Mouse (Mus musculus): ENCODE measurements around the gene Tgfbr2. TPM values are rescaled to one million over a fixed set of nuclear protein-coding genes. Genes with fewer than 3 reads are reported as not detected.

Gene Tgfbr2
- polyA plus RNA-seq, 1 experiment from 2014 or later, result 20.2 TPM

DNA sequence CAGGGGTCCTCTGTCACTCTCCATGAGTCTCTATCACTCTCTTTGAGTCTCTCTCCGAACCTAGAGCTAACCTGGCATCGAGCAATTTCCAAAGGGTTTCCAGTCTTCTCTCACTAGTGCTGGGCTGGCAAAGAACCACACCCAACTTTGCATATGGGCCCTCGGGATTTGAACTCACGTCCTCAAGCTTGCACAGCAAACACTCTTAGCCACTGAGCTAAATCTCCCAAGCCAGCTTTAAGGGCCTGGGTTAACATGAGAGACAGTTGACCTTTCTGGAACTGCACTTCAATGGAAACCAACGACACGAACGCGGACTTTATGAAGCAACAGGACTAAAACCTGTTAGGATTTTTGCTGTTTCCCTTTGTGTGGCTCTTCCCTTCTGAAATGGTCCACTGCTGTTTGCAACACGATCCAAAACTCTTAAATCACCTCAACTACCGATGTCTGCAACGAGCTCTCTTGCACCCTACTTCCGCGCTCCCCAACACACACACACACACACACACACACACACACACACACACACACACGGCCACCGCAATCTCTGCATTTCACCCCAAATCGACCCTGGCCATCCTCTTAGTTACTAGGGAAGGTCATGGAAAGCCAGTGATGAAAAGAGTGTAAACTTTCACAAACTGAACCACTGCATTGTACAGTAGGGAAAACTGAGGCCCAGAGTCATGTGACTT is 1.5 kb downstream of the Tgfbr2 start:
- peak overlapping the region; percentile 89 for H3K9ac ChIP-seq
- H3K4me3 ChIP-seq, result peak overlapping the region; percentile 75
- H3K4me1 ChIP-seq (replicated peaks), result peaks cover 27% of the 10 kb centered on the region
- H3K9me3 ChIP-seq (replicated peaks), result no peaks in the 10 kb centered on the region
- no peaks in the 10 kb centered on the region for H3K27me3 ChIP-seq
- ATAC-seq (replicated peaks; ENCODE audit: insufficient number of reproducible peaks, insufficient read depth, low FRiP score, low read depth), result no peak
- WGBS, result 74% methylated on average over 16 of the region's 16 CpGs
- H3K27ac ChIP-seq, result peak overlapping the region; percentile 90
- H3K4me2 ChIP-seq, result peak overlapping the region; percentile 76
- H3K36me3 ChIP-seq, result no peaks in the 10 kb centered on the region

DNA sequence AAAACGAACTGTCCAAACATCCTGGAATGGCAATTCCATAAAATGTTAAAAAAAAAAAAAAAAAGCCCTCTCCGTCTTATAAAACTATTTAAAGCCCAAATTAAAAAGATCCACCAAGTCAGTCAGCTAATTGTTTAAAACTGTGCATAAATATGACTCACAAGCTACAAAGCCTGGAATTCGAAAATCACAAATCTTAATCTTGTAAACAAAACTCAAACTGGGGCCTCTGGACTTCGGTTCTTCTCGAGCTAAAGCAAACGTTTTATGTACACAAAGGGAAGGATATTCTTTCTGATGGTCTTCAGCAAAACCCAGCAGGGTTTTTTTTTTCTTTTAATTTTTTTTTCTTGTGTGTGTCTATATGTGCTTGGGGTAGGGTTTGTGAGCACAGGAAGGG is 2.1 kb downstream of the Tgfbr2 start:
- Histone ChIP-seq H3K9me3 (replicated peaks) (no peaks in the 10 kb centered on the region), H3K4me3 (peak overlapping the region; percentile 75), H3K36me3 (no peaks in the 10 kb centered on the region), H3K4me1 (replicated peaks) (peaks cover 27% of the 10 kb centered on the region), H3K4me2 (peak overlapping the region; percentile 76), H3K27me3 (no peaks in the 10 kb centered on the region), H3K27ac (peak overlapping the region; percentile 28; the same call in 1 of the 2 replicates), H3K9ac (no peak overlapping the region)
- no peak for ATAC-seq (replicated peaks; ENCODE audit: insufficient number of reproducible peaks, insufficient read depth, low FRiP score, low read depth)
- WGBS, result 74% methylated on average over 6 of the region's 6 CpGs

DNA sequence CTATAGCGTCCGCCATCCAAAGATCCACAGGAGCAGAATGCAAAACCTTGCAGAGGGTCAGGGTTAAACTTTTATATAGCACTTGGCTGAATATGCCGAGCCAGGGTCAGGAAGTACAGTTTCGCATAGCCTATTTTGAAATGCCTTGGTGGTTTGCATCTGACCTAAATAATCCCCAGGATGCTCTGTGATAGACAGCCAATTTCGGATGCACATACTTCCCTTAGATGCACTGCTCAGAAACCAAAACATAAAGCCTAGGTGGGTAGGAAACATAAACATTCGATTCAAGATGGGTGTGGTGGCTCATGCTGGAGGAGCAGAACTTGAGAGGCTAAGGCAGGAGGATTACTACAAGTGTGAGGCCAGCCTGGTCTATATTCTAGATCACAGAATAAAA is 6.1 kb downstream of the Tgfbr2 start:
- H3K27me3 ChIP-seq, result no peaks in the 10 kb centered on the region
- H3K9ac ChIP-seq, result no peak overlapping the region
- peaks cover 27% of the 10 kb centered on the region; the same call in 1 of the 2 replicates for H3K4me1 ChIP-seq (replicated peaks)
- no peaks in the 10 kb centered on the region for H3K9me3 ChIP-seq (replicated peaks)
- H3K4me3 ChIP-seq, result no peak overlapping the region
- WGBS, result 68% methylated on average over 6 of the region's 6 CpGs
- no peak overlapping the region for H3K27ac ChIP-seq
- no peaks in the 10 kb centered on the region for H3K36me3 ChIP-seq
- no peak for ATAC-seq (replicated peaks; ENCODE audit: insufficient number of reproducible peaks, insufficient read depth, low FRiP score, low read depth)
- no peak overlapping the region for H3K4me2 ChIP-seq

DNA sequence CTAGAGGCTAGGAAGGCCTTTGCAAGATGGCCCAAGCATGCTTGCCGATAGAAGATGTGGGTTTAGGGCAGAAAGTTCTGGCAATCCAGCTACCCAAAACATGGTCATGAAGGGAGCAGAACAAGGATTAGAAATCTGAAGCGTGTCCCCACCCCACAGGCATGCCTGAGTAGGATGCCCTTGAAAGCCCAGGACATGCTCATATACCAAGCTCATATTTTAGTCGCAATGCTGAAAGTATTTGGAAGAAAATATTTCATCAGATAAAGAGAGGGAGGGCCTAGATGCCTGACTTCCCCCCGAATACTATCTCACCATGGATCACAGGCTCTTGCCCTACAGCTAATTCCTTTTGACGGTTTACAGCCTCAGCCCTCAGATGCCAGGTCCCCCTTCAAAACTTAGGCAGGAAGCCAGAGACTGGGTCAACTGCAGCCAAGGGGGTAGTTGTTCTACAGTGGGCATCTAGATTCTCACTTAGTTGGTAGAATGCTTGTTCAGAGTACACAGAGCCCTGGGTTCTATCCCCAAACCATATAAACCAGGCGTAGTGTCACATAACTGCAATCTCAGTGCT is 7.8 kb downstream of the Tgfbr2 start:
- no peaks in the 10 kb centered on the region for H3K36me3 ChIP-seq
- H3K27me3 ChIP-seq, result no peaks in the 10 kb centered on the region
- H3K9me3 ChIP-seq (replicated peaks), result no peaks in the 10 kb centered on the region
- no peak overlapping the region for H3K4me3 ChIP-seq
- no peak for ATAC-seq (replicated peaks; ENCODE audit: insufficient number of reproducible peaks, insufficient read depth, low FRiP score, low read depth)
- H3K27ac ChIP-seq, result no peak overlapping the region
- H3K4me1 ChIP-seq (replicated peaks), result peaks cover 23% of the 10 kb centered on the region; the same call in 1 of the 2 replicates
- 64% methylated on average over 6 of the region's 6 CpGs for WGBS
- H3K4me2 ChIP-seq, result no peak overlapping the region
- no peak overlapping the region for H3K9ac ChIP-seq

- no peak overlapping the region for H3K4me2 ChIP-seq
These were observed 8.8 kb downstream of the Tgfbr2 start for GRCm38 (mm10) chr9:116166363-116166762.

DNA sequence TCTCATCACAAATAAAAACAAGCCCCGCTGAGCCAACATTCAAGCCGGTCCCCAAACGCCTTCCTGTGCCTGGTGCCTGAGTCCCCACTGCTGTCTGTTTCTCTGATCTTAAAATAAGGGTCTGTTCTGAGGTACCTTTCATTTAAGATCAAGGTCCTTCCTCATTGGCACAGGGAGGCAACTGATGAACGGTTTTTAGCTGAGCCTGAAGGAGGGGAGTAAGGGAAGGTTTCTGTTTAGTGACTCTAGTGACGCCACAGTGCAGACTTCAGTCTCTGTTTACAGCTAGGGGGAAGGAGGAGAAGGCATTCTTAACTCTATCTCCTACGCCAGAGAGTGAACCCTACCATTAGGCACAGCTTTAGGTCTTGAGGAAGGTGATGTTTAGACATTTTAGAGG is 11.3 kb downstream of the Tgfbr2 start:
- H3K27ac ChIP-seq, result no peak overlapping the region
- no peak overlapping the region for H3K4me3 ChIP-seq
- no peak overlapping the region for H3K9ac ChIP-seq
- no peaks in the 10 kb centered on the region for H3K27me3 ChIP-seq
- WGBS, result 79% methylated on average over 6 of the region's 6 CpGs
- H3K4me2 ChIP-seq, result no peak overlapping the region
- H3K4me1 ChIP-seq (replicated peaks), result peaks cover 12% of the 10 kb centered on the region
- H3K9me3 ChIP-seq (replicated peaks), result no peaks in the 10 kb centered on the region
- no peak for ATAC-seq (replicated peaks; ENCODE audit: insufficient number of reproducible peaks, insufficient read depth, low FRiP score, low read depth)
- H3K36me3 ChIP-seq, result no peaks in the 10 kb centered on the region

More at GRCm38 (mm10) chr9:116166363-116166762, 8.8 kb downstream of the Tgfbr2 start:
- 76% methylated on average over 6 of the region's 6 CpGs for WGBS
- Histone ChIP-seq H3K9ac (no peak overlapping the region), H3K27ac (0 out of 2 replicates have a peak overlapping the region, but pooled peaks have one; percentile 17), H3K9me3 (replicated peaks) (no peaks in the 10 kb centered on the region), H3K4me3 (no peak overlapping the region), H3K27me3 (no peaks in the 10 kb centered on the region), H3K4me1 (replicated peaks) (peaks cover 18% of the 10 kb centered on the region), H3K36me3 (no peaks in the 10 kb centered on the region)
- no peak for ATAC-seq (replicated peaks; ENCODE audit: insufficient number of reproducible peaks, insufficient read depth, low FRiP score, low read depth)

DNA sequence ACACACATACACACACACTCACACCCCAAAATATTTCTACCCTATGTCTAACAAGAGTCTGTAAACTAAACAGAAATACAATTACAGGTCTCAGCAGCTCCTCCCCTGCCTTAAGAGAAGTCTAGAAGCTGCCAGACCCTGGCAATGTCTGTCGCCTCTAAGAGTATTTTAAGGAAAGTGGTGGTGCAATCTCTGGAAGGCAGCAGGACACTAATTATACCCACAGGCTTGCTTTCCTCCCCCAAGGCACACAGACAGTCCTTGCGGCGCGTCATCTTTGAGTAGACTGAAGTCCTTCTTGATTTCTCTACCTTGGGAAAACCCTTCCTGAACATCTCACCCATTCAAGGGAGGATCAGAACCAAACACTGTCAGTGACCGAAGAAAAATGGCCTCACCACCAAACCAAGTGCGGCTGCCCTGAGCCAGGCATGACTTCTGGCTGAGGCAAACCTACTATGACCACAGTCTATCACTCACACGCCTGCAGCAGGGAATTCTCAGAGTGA is 12.2 kb downstream of the Tgfbr2 start:
- 88% methylated on average over 7 of the region's 7 CpGs for WGBS
- Histone ChIP-seq H3K27ac (no peak overlapping the region), H3K4me1 (replicated peaks) (peaks cover 12% of the 10 kb centered on the region), H3K4me2 (no peak overlapping the region), H3K9me3 (replicated peaks) (no peaks in the 10 kb centered on the region), H3K27me3 (no peaks in the 10 kb centered on the region), H3K4me3 (no peak overlapping the region), H3K9ac (no peak overlapping the region), H3K36me3 (no peaks in the 10 kb centered on the region)
- ATAC-seq (replicated peaks; ENCODE audit: insufficient number of reproducible peaks, insufficient read depth, low FRiP score, low read depth), result no peak

GRCm38 (mm10) chr9:116160860-116161259 is 14.3 kb downstream of the Tgfbr2 start:
- Histone ChIP-seq H3K9me3 (replicated peaks) (no peaks in the 10 kb centered on the region), H3K4me2 (no peak overlapping the region), H3K36me3 (0 out of 2 replicates have a peak, but pooled peaks cover 3% of the 10 kb centered on the region), H3K9ac (no peak overlapping the region), H3K4me3 (no peak overlapping the region), H3K27ac (0 out of 2 replicates have a peak overlapping the region, but pooled peaks have one; percentile 9), H3K4me1 (replicated peaks) (peaks cover 6% of the 10 kb centered on the region), H3K27me3 (no peaks in the 10 kb centered on the region)
- ATAC-seq (replicated peaks; ENCODE audit: insufficient number of reproducible peaks, insufficient read depth, low FRiP score, low read depth), result no peak
- WGBS, result 70% methylated on average over 7 of the region's 7 CpGs

DNA sequence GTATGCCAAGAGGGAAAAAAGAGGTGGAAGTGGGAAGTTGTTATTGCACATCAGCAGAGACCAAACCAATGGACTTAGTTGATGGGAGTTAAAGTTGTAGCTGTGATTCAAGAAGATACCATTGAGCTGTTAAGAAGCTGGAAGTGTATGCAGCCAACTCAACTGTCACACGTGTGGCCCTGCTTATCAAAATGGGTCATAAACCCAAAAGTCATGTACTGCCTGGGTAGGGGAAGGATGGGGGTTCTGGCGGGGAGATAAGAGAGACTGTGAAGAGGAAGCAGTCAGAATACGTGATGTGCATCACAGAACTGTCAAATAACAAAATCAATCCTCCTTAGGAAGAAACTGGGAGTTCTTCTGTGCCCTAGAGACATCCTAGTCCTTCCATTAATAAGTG is 15.1 kb downstream of the Tgfbr2 start:
- Histone ChIP-seq H3K4me3 (no peak overlapping the region), H3K4me1 (replicated peaks) (peaks cover 6% of the 10 kb centered on the region), H3K4me2 (no peak overlapping the region), H3K27me3 (no peaks in the 10 kb centered on the region), H3K9me3 (replicated peaks) (no peaks in the 10 kb centered on the region), H3K27ac (no peak overlapping the region), H3K36me3 (peaks cover 7% of the 10 kb centered on the region; the same call in 1 of the 2 replicates), H3K9ac (no peak overlapping the region)
- WGBS, result 68% methylated on average over 3 of the region's 3 CpGs
- ATAC-seq (replicated peaks; ENCODE audit: insufficient number of reproducible peaks, insufficient read depth, low FRiP score, low read depth), result no peak

DNA sequence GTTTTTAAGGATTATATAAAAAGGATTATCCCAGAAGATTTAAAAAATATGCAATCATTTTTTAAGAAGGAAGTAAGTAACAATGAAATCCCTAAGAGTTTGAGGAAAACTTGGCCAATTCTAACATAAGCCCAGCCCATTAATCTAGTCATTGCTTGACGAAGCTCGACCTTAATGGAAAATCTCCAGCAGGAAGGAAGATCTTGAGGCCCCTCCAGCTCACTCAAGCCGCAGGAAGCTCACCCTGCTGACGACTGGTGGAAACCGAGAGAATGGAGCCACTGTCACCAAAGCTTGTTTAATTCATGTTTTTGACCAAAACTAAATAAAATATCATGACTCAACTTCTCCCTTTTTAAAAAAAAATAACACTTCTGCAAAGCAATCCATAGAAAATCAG is 18.7 kb downstream of the Tgfbr2 start:
- no peak overlapping the region for H3K9ac ChIP-seq
- WGBS, result 66% methylated on average over 5 of the region's 5 CpGs
- ATAC-seq (replicated peaks; ENCODE audit: insufficient number of reproducible peaks, insufficient read depth, low FRiP score, low read depth), result no peak
- H3K27ac ChIP-seq, result no peak overlapping the region
- peaks cover 7% of the 10 kb centered on the region; the same call in 1 of the 2 replicates for H3K36me3 ChIP-seq
- no peaks in the 10 kb centered on the region for H3K9me3 ChIP-seq (replicated peaks)
- H3K27me3 ChIP-seq, result no peaks in the 10 kb centered on the region
- H3K4me3 ChIP-seq, result no peak overlapping the region
- H3K4me1 ChIP-seq (replicated peaks), result peaks cover 22% of the 10 kb centered on the region
- H3K4me2 ChIP-seq, result no peak overlapping the region

GRCm38 (mm10) chr9:116152878-116153277 is 22.3 kb downstream of the Tgfbr2 start:
- no peaks in the 10 kb centered on the region for H3K27me3 ChIP-seq
- no peaks in the 10 kb centered on the region for H3K9me3 ChIP-seq (replicated peaks)
- H3K27ac ChIP-seq, result peak overlapping the region; percentile 8
- H3K4me1 ChIP-seq (replicated peaks), result peaks cover 44% of the 10 kb centered on the region
- ATAC-seq (replicated peaks; ENCODE audit: insufficient number of reproducible peaks, insufficient read depth, low FRiP score, low read depth), result no peak; the same call in 1 of the 2 replicates
- no peak overlapping the region for H3K4me3 ChIP-seq
- no peak overlapping the region for H3K4me2 ChIP-seq
- WGBS, result 69% methylated on average over 4 of the region's 4 CpGs
- no peak overlapping the region for H3K9ac ChIP-seq
- peaks cover 7% of the 10 kb centered on the region; the same call in 1 of the 2 replicates for H3K36me3 ChIP-seq

Data from heart, embryonic 15.5 days (tissue).